Mouse (Mus musculus): ENCODE results near the gene Gm11042. TPM values are rescaled to one million over a fixed set of nuclear protein-coding genes. Genes with fewer than 3 reads are reported as not detected.

Gm11042 gene
- total RNA-seq, 1 experiment from 2014 or later: not detected

- DNase-seq: peak; percentile 81
Measured at GRCm38 (mm10) chr12:74284020-74284684, 32.0 kb downstream of the Gm11042 start.

DNA sequence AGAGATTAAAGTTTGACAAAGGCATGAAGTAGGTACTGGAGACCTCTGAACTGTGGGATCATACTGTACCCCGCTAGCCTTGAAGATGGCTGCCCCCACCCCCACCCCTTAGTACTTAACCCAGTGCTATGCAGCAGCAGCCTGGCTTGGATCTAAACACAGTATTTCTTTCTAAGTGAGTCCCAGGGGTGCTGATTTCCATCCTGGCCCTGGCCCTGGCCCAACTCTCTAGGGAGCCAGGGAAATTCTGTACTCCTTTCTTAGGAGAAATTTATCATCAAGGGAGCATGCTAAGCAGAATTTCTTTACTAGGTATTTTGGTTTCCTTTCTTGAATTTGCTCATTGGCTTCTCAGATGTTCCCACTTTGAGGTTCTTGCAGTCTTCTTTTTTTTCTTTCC, 33.3 kb downstream of the Gm11042 start:
- peak; percentile 44 for DNase-seq

GRCm38 (mm10) chr12:74281403-74281802, 34.8 kb downstream of the Gm11042 start:
- no peak for DNase-seq

DNA sequence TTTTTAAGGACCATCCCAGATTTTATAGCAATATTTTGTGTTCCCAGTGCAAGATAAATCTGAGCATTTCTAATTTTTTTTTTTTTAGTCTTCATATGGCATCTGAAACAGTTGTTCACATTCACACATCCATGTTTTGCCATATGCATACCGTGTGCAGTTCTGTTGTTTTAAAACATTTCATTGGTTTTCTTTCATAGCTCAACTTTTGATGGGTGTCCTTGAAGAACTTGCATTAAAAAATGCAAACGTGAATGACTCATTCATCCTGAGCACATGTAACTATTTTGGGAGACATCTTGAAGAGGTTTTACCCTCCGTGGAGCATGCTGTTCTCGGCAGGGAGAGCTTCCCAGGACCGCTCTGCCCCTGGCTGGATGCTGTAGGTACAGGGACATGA, 38.9 kb downstream of the Gm11042 start:
- DNase-seq: no peak

DNA sequence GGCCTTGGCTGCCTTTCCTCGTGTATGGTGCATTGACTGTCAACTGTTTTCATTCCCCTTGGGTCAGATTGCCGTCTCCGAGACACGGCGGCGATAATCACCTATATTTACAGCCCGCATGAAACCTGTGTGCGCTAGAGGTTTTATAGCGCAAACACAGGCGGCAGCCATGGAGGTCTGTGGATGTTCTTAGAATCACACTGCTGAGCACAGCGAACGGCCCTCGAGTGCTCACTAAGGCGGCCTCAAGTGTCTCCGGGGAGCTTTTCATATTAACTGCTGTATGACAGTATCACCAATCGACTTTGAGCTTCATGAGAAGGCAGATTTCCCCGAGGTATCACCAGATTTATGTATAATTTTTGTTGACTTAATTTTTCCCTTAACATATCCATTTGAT, 43.6 kb downstream of the Gm11042 start:
- no peak for DNase-seq

- no peak for DNase-seq
Measured at GRCm38 (mm10) chr12:74268644-74269285, 47.4 kb downstream of the Gm11042 start.

- DNase-seq: no peak
Measured at GRCm38 (mm10) chr12:74267049-74267448, 49.1 kb downstream of the Gm11042 start.
